Mouse (Mus musculus): ENCODE data around the gene Fam214b.
A peak's percentile ranks its signal among the peaks of the same experiment; 100 is the strongest.

Fam214b gene

DNA sequence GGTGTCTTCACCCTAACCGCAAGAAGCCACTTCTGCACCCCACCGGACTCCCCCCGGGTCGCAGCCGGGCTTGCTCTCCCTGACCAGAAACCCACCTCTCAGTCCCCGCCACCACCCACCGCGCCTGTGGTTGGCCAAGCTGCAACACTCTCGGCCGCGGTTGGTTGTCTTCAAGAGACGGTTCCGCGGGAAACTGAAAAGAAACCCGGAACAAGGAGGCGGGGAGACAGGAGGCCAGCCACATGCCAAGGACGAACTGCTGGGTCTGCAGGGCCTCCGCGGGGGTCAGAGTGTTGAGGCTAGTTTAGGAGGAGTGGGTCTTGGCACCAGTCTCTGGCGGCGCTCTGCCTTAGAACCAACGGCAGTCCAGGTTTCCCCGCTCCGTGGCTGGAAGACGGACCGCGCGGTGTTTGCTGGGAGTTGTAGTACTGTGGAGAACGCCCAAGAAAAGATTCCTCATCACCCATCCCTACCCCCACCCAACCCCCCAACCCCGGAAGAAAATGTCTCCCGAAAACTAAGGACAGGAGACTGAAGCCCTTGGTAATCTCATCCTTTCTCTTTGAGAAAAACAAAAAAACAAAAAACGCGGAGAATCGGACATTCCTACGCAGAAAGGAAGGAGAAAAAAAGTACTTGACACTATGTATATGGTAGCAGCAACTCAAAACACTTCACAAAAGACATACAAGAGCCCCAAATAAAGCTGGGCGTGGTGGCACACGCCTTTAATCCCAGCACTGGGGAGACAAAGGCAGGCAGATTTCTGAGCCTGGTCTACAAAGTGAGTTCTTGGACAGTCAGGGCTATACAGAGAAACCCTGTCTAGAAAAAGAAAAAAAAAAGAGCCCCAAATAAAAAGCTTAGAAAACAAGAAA is 35.6 kb downstream of the Fam214b start, which contains the start of gene Fancg:
Gene Fancg, minus strand, starts transcription at position 346 of the 878 bp plus-strand sequence.
- peak; percentile 94 for DNase-seq (ENCODE audit: low spot score)

GRCm38 (mm10) chr4:43005765-43006164 is 40.3 kb downstream of the Fam214b start:
- DNase-seq (ENCODE audit: low spot score): peak; percentile 63

DNA sequence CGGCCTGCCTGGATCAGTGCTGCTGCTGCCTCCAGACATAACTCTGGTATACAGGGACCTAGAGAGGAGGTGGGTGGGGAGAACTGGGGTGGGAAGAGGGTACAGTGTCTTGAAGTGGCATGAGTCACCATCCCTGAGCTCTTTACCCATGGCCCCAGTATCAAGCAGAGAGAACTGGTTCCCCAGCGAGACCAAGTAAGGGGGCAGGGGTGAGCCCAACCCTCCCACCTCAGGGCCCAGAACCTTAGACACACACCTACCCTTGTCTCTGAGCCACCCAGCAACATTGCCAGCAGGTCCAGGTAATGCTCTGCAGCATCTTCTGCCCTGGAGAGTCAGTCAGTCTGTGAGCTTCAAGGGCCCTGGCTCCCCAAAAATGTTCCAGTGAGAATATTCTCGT is 41.1 kb downstream of the Fam214b start:
- no peak for DNase-seq (ENCODE audit: low spot score)

- DNase-seq (ENCODE audit: low spot score): no peak
These were observed 43.1 kb downstream of the Fam214b start for GRCm38 (mm10) chr4:43002756-43003439.

DNA sequence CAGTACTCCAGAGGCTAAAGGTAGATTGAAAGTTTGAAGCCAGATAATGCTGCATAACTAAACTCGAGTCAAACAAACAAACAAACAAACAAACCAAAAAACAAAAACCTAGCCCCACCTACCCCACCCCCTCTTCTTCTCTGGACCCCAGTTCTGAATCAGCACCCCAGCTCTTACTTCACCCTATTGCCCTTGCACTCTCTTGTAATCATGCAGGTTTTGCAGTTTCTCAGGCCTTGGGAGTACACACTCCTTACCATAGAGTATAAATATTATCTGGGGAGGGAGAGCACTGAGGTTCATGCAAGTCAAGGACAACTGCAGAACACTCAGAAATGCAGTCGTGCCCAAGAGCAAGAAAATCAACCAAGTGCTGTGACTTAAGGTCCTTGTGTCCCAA is 44.7 kb downstream of the Fam214b start:
- DNase-seq (ENCODE audit: low spot score): no peak

DNA sequence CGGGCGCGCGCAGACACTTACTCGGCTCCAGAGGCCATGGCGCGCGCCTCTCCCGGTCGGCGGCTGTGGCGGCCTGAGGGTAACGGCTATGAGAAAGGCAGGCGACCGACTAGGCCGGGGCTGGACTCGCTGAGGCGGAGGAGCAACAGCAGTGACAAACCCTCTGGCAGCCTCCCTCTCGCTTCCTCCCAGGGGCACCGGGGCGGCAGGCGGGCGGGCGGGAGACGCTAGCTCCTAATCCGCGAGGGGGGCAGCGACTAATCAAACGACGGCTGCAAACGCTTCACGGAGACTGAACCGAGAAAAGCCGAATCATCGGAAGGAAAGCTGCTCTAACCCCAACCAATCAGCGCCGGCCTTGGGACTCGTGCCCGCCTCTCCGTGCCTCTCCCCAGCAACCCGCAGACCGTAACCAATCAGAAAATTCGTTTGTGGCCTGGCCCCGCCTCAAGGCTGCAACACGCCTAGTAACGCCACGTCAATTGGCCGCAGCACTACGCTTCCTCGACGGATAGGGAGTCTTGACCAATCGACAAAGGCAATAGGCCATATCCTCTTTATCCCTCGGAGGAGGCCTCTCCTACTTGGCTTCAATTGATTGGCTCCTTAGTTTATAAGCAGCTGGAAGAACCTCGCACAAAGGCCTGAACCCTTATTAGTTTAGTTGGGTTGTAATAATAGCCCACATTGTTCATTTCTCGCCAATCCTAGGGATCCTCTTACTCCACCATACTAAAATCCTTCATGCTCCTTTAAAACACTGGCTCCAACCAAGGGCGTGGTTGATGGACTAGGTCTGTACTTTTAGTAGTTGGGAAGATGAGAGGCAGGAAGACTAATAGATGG is 45.7 kb downstream of the Fam214b start, which contains the start of gene Vcp:
Gene Vcp, minus strand, starts transcription at position 367 of the 846 bp plus-strand sequence.
- DNase-seq (ENCODE audit: low spot score): peak; percentile 100

DNA sequence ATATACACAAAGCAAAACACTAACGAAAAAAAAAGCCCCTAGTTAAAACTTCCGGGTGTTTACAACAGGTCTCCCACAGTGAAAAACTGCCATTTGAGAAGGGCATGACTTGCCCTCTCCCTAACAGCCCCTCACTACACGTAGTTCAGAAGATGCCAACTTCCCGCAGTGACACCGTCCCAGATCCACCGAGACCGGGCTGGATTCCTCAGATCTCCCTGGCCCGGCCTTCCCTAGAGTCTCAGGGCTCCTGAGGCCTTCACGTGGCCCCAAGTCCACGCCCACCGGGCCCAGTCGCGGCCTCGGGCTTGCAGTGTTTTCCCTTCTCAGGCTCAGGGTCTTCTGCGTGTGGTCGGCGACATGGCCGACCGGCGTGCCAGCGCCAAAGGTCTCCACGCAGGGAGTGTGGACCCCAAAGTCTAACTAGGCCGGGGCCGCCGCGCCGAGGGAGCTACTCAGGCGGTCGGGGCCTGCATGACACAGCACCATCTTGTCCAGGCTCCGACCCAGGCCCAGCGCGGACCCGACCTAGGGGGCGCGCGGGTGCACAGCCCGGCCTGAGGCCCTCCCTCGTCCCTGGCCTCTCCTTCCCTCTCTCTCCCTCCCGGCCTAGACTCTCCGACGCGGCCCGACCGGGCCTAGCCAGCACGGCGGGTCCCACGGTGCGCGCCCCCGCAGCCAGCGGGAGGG is 46.4 kb downstream of the Fam214b start:
- DNase-seq (ENCODE audit: low spot score): peak; percentile 79

GRCm38 (mm10) chr4:42998022-42998421 is 48.0 kb downstream of the Fam214b start:
- no peak for DNase-seq (ENCODE audit: low spot score)

DNA sequence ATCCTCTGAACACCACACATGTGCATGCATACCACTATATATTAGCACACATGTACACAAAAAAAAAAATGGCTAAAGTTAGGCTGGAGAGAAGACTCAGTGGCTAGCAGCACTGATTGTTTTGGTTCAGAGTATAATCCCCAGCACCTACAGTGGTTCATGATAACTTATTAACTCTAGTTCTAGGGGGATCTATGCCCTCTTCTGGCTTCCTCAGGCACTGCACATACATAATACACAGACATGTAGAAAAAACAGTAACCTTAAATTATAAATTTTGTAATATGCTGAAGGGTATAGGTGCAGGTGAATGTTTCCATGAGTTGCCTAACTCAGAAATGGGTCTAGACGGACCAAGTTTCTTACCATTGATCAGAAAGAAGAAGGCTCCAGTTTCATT is 57.7 kb downstream of the Fam214b start:
- no peak for DNase-seq (ENCODE audit: low spot score)

All from embryo, embryonic 10.5 days (tissue).